Mouse (Mus musculus) neural tube, embryonic 14.5 days (tissue): ENCODE data around the gene Aar2. TPM values are rescaled to one million over a fixed set of nuclear protein-coding genes. Genes with fewer than 3 reads are reported as not detected.

Experiments
- ATAC-seq: fragments of 200-750 bp; cut with Nextera tagmentation; 2 replicates; pipeline ENCODE4 v1.8.0; 2017; ENCODE audit warnings: low read depth, mild to moderate bottlenecking, moderate TSS enrichment, moderate library complexity
- H3K27ac ChIP-seq: fragments of 300-500 bp; sonication (generic); 2 replicates; pipeline ENCODE4 v1.5.1; 2014; ENCODE audit warnings: low read depth, mild to moderate bottlenecking, control low read depth, low read length, moderate library complexity, mixed read lengths
- H3K27me3 ChIP-seq: fragments of 300-500 bp; sonication (generic); 2 replicates; pipeline ENCODE4 v1.6.1; 2014; ENCODE audit warnings: low read length; ENCODE audit not compliant: control insufficient read depth, insufficient read depth
- H3K36me3 ChIP-seq: fragments of 300-500 bp; sonication (generic); 2 replicates; pipeline ENCODE4 v1.6.1; 2014; ENCODE audit warnings: low read length, mixed read lengths; ENCODE audit not compliant: control insufficient read depth, insufficient read depth
- H3K4me1 ChIP-seq: fragments of 300-500 bp; sonication (generic); 2 replicates; pipeline ENCODE4 v1.6.1; 2014; ENCODE audit warnings: low read length; ENCODE audit not compliant: control insufficient read depth, insufficient read depth
- H3K4me2 ChIP-seq: fragments of 300-500 bp; sonication (generic); 2 replicates; pipeline ENCODE4 v1.6.1; 2014; ENCODE audit warnings: mild to moderate bottlenecking, low read depth, low read length, control low read depth
- H3K4me3 ChIP-seq: fragments of 300-500 bp; sonication (generic); 2 replicates; pipeline ENCODE4 v1.5.1; 2014; ENCODE audit warnings: low read depth, low read length, control low read depth, mixed read lengths
- H3K9ac ChIP-seq: fragments of 300-500 bp; sonication (generic); replicated peaks from 2 replicates; pipeline ENCODE4 v1.6.1; 2014; ENCODE audit warnings: low read depth, mild to moderate bottlenecking, control low read depth, low read length, mixed read lengths
- H3K9me3 ChIP-seq: fragments of 300-500 bp; sonication (generic); 2 replicates; pipeline ENCODE4 v1.6.1; 2016; ENCODE audit warnings: low read length; ENCODE audit not compliant: control insufficient read depth
- WGBS: fragments of 180-500 bp; shearing (Covaris S2); extraction: QIAGEN DNeasy Blood & Tissue Kit; methylation state at CpG from one replicate; pipeline ENCODE4 v1.1.7; 2014; 5-methylcytosine and 5-hydroxymethylcytosine counted together
- polyA plus RNA-seq: library from polyadenylated mRNA; unstranded; fragments of >200 nt; fragmentation: Nextera tagmentation; extraction: Ambion mirVana; gene quantifications from 2 replicates; pipeline ENCODE4 v1.2.1, GENCODE M21; 2014

Gene Aar2
- polyA plus RNA-seq, 1 experiment from 2014 or later: 51.1 TPM

DNA sequence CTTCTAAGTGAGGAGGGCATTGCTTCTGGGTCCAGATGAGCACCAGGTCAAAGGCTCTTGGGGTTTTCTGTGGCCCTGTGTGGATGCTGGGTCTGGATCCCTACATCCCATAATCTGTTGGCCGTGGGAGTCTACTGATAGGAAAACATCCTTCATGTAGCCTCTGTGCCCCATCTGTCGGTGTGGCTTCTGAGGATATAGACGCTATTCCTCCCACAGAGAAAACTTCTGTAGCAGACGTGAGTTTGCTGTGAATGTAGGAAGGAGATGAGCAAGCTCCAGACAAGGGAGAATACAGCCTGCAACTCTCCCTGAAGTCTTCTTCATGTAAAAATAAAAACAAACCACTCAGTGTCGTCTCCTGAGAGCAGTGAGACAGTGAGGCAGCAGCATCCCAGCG is 29.1 kb upstream of the Aar2 start:
- Histone ChIP-seq H3K36me3 (peaks cover 21% of the 10 kb centered on the region), H3K27ac (no peak overlapping the region), H3K4me3 (no peak overlapping the region), H3K9me3 (no peaks in the 10 kb centered on the region), H3K27me3 (no peaks in the 10 kb centered on the region), H3K4me1 (no peaks in the 10 kb centered on the region), H3K4me2 (no peak overlapping the region), H3K9ac (no peak overlapping the region)
- ATAC-seq: no peak
- 81% methylated on average over 6 of the region's 6 CpGs for WGBS

GRCm38 (mm10) chr2:156519584-156519983 is 27.8 kb upstream of the Aar2 start:
- peaks cover 13% of the 10 kb centered on the region for H3K36me3 ChIP-seq
- no peak overlapping the region for H3K27ac ChIP-seq
- no peak overlapping the region for H3K4me3 ChIP-seq
- no peaks in the 10 kb centered on the region for H3K9me3 ChIP-seq
- no peak overlapping the region for H3K9ac ChIP-seq
- H3K4me2 ChIP-seq: no peak overlapping the region
- no peaks in the 10 kb centered on the region for H3K4me1 ChIP-seq
- WGBS: 93% methylated on average over 5 of the region's 5 CpGs
- H3K27me3 ChIP-seq: no peaks in the 10 kb centered on the region
- ATAC-seq: no peak

DNA sequence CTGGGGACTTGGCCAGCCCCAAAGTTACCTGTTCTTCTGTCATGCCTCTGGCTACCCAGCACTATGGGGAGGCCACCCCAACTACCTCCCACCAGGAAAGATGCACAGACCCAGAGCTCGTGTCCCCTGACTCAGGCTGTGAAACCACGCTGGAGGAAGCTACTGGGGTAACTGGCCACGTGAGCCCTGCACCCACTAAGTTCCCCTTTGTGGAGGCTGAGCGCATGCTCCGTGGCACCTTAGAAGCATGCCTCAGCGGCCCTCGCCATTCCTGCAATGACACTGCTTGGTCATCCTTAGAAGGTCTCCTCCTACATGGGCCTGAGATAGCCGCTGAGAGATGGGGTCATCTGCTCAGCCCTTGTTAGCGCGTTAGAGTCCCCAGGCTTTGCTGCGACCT is 24.4 kb upstream of the Aar2 start:
- Histone ChIP-seq H3K27me3 (no peaks in the 10 kb centered on the region), H3K4me1 (no peaks in the 10 kb centered on the region), H3K9me3 (no peaks in the 10 kb centered on the region), H3K36me3 (peaks cover 20% of the 10 kb centered on the region), H3K4me3 (no peak overlapping the region), H3K27ac (no peak overlapping the region), H3K4me2 (no peak overlapping the region), H3K9ac (no peak overlapping the region)
- WGBS: 89% methylated on average over 11 of the region's 11 CpGs
- ATAC-seq: no peak

GRCm38 (mm10) chr2:156524078-156524477 is 23.3 kb upstream of the Aar2 start:
- H3K4me2 ChIP-seq: no peak overlapping the region
- H3K36me3 ChIP-seq: peaks cover 15% of the 10 kb centered on the region
- WGBS: 42% methylated on average over 3 of the region's 3 CpGs
- ATAC-seq: no peak
- no peaks in the 10 kb centered on the region for H3K9me3 ChIP-seq
- no peak overlapping the region for H3K27ac ChIP-seq
- no peaks in the 10 kb centered on the region for H3K27me3 ChIP-seq
- no peaks in the 10 kb centered on the region for H3K4me1 ChIP-seq
- H3K9ac ChIP-seq: no peak overlapping the region
- no peak overlapping the region for H3K4me3 ChIP-seq

GRCm38 (mm10) chr2:156529726-156530125 is 17.7 kb upstream of the Aar2 start:
- no peak for ATAC-seq
- Histone ChIP-seq H3K4me3 (no peak overlapping the region), H3K4me1 (no peaks in the 10 kb centered on the region), H3K9me3 (no peaks in the 10 kb centered on the region), H3K4me2 (no peak overlapping the region), H3K27me3 (no peaks in the 10 kb centered on the region), H3K36me3 (peaks cover 16% of the 10 kb centered on the region), H3K9ac (no peak overlapping the region), H3K27ac (no peak overlapping the region)
- WGBS: 57% methylated on average over 2 of the region's 2 CpGs

DNA sequence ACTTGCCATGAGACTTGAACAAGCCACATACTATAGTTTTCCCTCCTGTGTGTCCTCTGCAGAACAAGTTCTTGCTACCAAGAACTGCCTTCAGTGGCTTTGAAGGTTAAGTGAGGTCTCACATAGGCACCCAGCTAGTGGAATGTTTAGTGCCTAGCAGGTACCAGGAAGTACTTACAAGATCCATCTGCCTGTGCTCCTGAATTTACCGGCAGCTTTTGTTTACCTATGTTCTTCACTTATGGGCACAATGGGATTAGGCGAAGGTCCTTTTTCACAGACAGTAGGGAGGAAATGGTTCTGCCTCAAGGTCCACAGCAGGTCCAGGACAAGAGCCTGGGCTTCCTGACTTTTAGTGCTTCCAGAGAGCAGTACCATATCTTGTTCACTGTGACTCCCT is 14.2 kb upstream of the Aar2 start:
- Histone ChIP-seq H3K9me3 (no peaks in the 10 kb centered on the region), H3K36me3 (peaks cover 9% of the 10 kb centered on the region), H3K27me3 (no peaks in the 10 kb centered on the region), H3K4me1 (no peaks in the 10 kb centered on the region), H3K9ac (no peak overlapping the region), H3K27ac (no peak overlapping the region), H3K4me3 (no peak overlapping the region), H3K4me2 (no peak overlapping the region)
- no peak for ATAC-seq
- 84% methylated on average over 2 of the region's 2 CpGs for WGBS

- peaks cover 16% of the 10 kb centered on the region for H3K36me3 ChIP-seq
- ATAC-seq: no peak
- no peak overlapping the region for H3K4me2 ChIP-seq
Observed at GRCm38 (mm10) chr2:156538817-156539555, 8.4 kb upstream of the Aar2 start.

DNA sequence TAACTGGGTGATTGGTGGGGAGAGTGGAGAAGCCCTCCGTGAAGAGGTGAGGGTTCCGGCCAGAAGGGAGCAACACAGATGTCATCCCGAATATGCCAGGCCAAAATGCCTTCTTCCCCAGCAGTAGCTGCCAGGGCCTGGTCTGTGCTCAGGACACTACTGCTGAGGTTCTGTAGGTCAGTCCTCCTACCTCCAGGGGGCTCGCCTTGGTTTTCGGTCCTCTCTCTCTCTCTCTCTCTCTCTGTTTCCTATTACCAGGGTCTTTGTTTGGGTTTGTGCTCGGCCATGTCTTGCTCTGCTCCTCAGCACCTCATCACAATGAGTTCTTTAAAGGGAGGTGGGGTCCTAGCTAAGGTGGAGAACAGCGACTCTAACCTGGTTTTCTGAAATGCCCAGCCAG is 6.4 kb upstream of the Aar2 start:
- Histone ChIP-seq H3K27me3 (no peaks in the 10 kb centered on the region), H3K4me1 (no peaks in the 10 kb centered on the region), H3K4me2 (no peak overlapping the region), H3K9me3 (no peaks in the 10 kb centered on the region), H3K27ac (no peak overlapping the region), H3K9ac (no peak overlapping the region), H3K4me3 (no peak overlapping the region), H3K36me3 (peaks cover 16% of the 10 kb centered on the region)
- 87% methylated on average over 7 of the region's 7 CpGs for WGBS
- no peak for ATAC-seq

More at GRCm38 (mm10) chr2:156538817-156539555, 8.4 kb upstream of the Aar2 start:
- Histone ChIP-seq H3K9ac (no peak overlapping the region), H3K27ac (no peak overlapping the region), H3K4me1 (no peaks in the 10 kb centered on the region), H3K4me3 (no peak overlapping the region), H3K9me3 (no peaks in the 10 kb centered on the region), H3K27me3 (no peaks in the 10 kb centered on the region)
- 84% methylated on average over 7 of the region's 7 CpGs for WGBS

DNA sequence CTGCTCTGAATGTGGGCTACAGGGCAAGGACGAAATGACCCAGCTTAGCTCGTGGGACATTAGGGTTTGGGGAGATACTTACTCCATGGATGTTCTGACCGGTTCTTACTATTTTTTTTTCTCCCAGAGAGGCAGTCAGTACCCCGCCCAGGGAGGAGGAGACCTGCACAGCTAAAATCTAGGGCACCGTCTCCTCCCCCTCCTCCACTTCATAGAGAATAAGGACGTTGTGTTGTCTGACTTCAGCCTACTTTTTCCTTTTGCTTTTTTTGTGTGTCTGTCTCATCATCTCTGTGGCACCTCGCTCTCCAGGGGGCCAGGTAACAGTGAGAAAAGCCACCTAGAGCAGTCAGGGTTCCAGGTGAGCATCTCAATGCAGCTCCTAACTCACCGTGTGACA is 5.0 kb upstream of the Aar2 start:
- Histone ChIP-seq H3K9ac (no peak overlapping the region), H3K4me1 (no peaks in the 10 kb centered on the region), H3K27me3 (no peaks in the 10 kb centered on the region), H3K4me2 (no peak overlapping the region), H3K4me3 (no peak overlapping the region), H3K9me3 (no peaks in the 10 kb centered on the region), H3K36me3 (peaks cover 16% of the 10 kb centered on the region), H3K27ac (no peak overlapping the region)
- ATAC-seq: no peak
- 80% methylated on average over 8 of the region's 8 CpGs for WGBS
